Mouse (Mus musculus) mesoderm, embryonic 11.5 days (tissue): ENCODE measurements around the gene Frmd4a.

ENCODE experiments used
- DNase-seq: peaks from one replicate; pipeline ENCODE4 v3.0.0-alpha.2; 2012; ENCODE audit warnings: low read depth, low spot score

The Frmd4a gene

DNA sequence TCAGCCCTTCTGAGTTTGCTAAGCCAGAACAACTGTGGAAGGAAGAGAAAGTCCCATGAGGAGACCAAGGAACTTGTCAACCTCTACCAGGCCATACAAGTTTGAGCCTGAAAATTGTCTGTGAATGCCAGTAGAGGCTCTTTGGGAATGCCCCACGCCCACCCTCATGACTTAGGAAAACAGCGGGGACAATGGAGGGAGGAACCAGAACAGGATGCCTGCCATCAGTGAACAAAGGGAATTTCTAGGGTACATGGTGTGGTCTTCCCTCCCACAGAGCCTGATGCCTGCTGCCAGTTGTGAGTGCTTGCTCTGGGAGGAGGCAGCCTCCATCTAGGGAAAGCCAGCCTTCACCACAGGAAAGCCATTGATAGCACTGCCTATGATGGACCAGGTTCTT, 557.6 kb downstream of the Frmd4a start:
- no peak for DNase-seq

DNA sequence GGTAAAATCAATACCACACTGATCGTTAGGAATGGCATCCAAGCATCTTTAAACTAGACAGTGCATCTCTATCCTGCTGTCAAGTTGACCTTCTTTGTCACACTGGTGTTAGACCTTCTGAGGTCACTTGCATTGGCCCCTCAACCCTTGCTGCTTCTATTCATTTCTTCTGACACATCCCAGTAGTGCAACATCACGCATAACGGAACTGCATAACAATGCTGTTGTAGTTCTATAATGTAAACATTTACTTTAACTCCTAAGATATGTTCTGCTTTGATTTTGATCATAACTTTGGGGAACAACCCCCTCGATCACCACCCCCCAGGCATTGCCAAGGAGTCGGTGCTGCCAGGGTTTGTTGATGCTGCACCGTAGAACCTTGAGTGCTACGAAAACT, 558.5 kb downstream of the Frmd4a start:
- DNase-seq, result no peak

DNA sequence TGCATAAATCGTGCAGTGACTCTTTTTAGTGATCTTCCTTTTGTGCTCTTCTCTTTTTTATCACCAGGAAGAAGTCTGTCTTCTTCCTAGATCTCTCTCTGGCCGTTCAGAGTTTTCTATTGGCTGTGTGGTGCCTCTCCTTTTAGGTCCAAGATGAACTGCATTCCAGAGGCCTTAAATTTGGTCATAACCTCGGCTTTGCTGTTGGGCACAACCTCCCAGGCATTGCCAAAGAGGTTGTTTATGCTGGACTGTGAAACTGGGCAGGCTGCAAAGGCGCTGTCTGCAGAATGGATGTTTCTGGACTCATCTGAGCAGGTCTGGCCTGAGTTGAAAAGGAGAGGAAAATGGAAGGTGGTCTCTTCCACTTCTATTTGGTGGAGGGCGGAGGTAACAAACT, 560.8 kb downstream of the Frmd4a start:
- DNase-seq, result no peak

DNA sequence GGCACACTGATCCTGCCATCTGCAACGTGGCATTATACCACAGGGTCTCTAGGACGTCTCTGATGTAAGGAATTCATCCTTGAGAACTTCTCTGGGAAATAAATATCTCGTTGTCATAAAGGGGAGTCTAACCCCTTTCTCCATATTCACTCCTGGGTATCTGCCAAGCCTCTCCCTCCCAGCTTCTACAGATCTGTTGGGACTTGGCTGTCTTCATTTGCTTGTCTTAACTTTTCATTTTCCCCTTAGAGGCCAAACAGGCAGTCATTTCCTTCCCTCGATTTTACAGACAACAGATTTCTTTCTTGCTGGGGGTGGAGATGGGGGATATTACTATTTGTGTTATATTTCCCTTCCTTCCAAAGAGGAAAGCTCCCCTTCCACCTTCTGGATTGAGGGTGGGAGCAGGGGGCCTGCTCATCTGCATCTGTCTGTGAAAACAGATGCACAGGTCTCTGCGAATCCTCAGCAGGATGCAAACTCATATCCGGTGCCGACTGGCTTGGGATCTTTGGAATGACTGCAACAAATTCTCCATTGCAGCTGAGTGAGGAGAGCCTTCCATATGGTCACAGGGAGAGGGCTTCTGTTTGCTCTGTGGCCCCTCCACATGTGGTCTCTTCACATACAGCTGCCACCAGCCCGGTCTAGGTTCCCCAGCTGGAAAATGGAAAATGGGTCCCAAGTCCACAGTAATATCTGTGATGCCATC, 562.0 kb downstream of the Frmd4a start:
- DNase-seq, result no peak

DNA sequence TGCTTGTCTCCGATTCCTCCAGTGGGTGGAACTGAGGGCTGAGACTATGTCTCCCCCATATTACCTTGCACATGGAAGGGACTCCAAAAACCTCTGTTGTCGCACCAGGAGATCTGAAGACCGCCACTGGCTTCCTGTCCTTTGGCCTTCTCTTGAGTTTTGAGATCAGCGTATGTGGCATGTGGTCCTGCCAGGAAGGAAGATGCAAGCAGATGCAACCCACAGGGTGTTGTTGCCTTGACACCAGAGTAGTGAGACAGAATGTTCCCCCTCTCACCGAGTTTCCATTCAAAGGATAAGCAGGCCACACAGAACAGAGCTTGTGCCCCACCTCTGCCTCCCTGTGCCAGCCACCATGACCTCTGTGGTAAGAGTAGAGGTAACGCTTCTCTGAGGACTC, 563.1 kb downstream of the Frmd4a start:
- DNase-seq, result no peak

DNA sequence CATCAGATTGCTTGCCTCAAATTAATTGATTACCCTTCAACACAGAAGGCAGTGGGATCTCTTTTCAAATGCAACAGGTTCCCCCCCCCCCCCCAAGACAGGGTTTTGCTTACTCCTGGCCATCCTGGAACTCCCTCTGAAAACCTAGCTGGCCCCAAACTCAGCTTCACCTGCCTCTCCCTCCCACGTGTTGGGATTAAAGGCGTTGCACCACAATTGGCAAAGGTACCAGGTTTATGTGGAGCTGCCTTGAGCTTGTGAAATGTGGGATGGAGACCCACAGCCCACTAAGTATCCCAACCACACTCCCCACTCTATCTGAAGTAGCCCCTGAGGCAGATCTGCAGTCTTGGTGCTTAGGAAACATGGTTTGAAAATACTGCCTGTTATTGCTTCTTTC, 565.4 kb downstream of the Frmd4a start:
- no peak for DNase-seq

DNA sequence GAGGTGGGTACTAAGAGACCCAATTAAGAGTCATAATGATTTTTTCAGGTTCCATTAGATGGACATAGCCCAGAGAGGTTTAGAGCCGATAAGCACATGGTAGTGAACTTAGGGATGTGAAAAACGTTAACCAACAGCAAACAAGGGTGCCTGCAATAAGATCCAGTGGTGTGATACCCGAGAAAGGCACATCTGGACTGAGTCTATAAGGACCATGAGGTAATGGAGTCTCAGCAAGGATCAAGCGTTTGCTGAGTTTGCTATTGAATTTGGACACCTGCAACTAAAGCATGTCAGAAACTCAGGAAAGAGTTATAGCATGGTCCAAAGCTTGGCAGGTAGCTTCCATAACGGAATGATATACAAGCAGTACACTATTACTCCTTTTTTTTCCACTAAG, 566.7 kb downstream of the Frmd4a start:
- DNase-seq, result no peak

DNA sequence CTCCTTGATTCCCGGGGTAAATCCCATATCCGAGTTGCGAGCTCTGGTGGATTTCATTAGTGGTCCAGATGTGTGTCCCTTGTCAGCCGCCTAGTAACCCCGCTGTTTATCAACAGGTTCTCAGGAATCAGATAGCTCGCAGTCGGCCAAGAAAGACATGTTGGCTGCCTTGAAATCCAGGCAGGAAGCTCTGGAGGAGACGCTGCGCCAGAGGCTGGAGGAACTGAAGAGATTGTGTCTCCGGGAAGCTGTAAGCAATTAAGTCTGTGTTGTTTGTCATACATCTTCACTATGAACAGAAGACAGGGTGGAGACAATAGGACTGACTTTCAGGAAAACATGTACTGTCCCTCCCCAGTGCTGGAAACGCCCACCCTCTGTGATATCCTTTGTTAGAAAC, 568.7 kb downstream of the Frmd4a start:
- no peak for DNase-seq

DNA sequence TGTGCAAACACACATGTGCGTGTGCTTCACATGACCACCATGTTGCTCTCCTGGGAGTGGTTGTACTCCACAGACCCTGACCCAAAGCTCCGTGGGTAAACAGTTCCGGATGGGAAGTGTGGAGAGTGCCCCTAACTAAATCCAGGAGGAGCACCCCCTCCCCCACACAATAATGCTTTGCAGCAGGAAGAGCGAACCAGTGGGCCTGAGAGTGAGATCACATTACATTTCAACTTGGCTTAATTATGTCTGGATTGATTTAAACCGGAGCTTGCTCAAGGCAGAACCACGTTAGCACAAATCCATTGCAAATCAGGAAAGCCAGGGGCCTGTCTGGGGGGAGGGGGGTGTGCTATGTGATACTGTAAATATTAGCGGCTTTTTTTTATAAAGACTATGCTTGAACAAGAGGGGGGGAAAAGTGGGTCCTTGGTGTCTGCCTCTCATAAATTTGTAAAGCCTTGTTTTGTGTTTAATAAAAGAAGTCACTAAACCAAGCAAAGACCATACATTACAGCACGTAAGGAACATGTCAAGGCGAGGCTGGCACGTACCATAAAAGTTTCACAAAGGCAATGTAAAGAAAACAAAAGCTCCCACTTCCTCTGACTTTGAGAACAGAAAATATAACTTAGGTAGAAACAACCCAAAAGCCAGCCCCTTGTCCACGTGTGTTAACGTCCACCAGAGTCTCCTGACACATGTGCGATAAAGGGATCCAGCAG, 570.3 kb downstream of the Frmd4a start:
- DNase-seq, result peak; percentile 79

DNA sequence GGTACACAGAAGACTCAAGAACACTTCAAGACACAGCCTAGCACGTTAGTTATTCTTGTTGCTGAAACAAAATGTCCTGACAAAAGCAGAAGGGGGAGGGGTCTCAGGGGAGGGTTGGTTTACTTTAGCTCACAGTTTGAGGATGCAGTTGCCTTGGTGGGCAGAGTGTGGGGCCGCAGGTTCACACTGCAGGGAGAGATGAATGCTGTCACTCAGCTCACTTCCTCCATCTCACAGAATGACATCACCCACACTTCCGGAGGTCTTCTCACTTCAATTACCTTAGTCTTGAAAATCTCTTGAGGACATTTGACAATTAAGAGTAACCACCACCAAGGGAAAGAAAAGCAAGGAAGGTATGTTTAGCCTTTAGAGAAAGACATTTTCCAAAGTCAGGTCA, 574.1 kb downstream of the Frmd4a start:
- no peak for DNase-seq

DNA sequence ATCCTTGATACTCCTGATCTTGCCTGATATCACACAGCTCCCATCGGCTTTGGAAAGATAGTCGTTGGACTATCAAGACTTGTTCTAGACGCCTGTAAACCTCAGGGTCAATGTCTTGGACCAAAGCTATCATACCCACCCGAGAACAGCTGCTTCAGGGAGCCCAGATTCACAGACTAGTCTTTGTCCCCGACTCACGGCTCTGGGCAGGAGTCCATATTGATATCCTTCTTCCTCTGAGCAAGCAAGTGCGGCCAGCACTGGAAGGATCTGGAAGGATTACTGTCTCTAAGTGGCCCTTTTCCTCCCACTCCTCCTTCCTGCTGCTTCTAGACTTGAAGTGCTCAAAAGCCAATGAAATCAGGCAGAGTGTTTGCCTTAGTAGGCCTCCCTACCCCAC, 575.1 kb downstream of the Frmd4a start:
- no peak for DNase-seq

DNA sequence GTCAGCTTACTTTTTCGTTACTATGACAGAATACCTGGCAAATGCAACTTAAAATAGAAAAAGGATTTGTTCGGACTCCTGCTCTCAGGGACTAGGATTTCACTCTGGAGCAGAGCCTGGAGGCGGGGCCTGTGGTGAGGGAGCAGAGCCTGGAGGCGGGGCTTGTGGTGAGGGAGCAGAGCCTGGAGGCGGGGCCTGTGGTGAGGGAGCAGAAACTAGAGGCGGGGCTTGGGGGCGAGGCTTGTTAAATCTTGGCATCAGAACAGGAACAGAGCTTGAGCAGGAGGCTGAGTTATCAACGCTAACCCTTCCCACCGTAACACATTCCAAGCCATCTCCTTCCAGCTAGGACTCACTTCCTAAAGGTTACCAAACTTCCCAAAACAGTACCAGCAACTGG, 575.9 kb downstream of the Frmd4a start:
- peak; percentile 23 for DNase-seq

DNA sequence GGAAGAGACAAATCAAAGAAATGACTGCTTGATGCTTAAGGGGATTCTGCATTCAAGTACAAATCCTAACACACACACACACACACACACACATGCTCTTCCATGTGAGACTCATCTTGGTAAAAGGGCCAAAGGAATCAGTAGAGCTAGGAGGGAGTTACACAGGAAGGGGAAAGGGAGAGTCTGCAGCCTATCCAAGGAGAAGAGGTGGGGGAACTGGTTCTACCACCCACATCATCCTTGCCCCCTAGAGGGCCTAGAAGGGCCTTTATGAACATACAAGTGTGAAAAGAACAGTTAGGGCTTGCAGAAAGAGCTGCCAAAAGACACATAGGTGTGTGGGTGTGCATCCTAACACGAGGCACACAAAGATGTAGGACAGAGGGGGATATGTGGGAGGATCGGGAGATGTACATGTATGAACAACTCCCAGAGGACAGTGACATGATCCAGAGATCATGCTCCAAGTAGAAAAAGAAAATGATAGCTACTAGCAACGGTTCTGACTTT, 576.4 kb downstream of the Frmd4a start:
- DNase-seq, result no peak

DNA sequence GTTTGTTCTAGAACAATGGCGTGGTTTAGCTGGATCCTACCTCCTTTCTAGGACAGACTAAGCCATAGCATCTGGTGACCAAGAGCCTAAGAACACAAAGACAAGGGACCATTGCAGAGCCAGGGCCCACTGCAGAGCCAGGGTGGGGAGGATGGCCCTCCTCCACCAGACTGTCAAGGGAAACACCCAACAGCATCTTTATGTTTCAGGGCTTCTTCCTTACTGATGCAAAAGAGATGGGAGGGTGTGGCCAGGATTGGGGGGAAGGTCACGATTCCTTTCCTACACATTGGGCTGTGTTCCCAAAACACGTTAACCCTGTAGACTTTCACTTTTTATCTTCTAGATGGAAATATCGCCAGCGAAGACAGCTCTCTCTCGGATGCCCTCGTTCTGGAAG, 579.5 kb downstream of the Frmd4a start:
- DNase-seq, result no peak

DNA sequence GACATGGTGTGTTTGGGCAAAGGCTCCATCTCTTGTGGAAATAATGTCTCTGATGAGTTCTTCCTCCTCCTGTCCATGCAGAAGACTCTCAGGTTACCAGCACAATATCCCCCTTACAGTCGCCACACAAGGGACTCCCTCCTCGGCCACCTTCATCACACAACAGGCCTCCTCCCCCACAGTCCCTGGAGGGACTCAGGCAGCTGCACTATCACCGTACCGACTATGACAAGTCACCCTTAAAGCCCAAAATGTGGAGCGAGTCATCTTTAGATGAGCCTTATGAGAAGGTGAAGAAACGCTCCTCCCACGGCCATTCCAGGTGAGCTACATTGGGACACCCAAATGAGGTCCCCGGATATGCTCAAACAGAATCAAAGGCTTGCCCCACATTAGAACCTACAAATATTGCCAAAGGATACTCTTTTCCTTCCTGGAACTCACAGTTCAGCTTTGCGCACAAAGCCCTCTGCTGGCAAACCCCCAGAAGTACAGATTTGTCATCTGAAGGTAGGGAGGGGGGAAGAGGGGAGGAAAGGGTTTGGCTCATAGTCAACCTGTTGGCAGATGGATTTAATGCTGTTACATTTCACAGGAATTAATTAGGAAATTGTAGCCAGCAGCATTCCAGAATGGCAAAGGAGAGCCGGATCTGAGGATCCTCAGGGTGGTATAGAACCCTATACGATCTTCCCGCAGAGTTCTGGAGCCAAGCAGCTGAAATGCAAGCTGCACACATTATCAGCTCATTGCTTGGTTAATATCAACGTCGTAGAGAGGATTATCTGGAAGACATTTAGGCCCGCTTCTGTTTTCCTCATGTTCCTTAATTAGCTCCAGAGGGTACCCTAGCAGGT, 583.7 kb downstream of the Frmd4a start:
- DNase-seq, result peak; percentile 64

DNA sequence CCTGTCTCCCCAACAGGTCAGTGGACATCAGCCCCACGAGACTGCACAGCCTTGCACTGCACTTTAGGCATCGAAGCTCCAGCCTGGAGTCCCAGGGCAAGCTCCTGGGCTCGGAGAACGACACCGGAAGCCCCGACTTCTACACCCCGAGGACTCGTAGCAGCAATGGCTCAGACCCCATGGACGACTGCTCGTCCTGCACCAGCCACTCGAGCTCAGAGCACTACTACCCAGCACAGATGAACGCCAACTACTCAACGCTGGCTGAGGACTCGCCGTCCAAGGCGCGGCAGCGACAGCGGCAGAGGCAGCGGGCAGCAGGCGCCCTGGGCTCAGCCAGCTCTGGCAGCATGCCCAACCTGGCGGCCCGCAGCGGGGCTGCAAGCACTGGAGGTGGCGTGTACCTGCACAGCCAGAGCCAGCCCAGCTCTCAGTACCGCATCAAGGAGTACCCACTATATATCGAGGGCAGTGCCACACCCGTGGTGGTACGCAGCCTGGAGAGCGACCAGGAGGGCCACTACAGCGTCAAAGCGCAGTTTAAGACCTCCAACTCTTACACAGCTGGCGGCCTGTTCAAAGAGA, 585.9 kb downstream of the Frmd4a start:
- no peak for DNase-seq

DNA sequence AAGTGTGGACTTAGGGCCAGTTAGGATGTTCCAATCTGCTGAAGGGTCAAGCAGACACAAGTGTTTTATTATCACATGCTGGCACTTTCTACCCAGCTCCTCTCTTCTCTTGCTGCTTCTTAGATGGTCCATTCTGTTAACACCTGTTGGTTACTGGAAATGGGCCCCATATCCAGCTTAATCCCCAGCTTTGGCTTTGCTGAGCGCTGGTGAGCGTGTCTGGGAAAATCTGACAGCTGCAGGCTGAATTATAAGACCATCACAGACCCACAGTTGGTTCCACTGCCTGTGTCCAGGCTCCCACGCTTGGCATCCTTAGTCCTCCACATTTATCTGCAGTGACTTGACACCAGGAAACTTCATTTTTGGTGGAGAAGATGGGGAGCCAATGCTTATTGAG, 589.0 kb downstream of the Frmd4a start:
- no peak for DNase-seq

DNA sequence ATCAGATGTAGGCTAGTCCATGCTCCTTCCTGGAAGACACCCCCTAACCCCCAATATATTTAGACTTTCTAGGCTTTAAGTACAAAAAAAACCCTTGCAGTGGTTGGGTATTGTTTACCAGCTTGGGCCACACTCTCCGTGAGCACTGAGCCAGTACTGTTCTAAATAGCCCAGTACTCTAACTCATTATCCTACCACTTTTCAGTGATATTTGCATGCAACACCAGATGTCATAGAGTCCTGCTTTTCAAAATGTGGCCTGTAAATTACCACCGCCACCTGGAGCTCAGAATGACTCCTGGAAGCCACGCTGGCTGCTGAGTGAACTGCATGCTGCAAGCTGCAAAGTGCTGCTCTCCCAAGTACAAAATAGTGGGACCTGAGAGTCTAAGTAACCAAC, 590.7 kb downstream of the Frmd4a start:
- DNase-seq, result no peak

DNA sequence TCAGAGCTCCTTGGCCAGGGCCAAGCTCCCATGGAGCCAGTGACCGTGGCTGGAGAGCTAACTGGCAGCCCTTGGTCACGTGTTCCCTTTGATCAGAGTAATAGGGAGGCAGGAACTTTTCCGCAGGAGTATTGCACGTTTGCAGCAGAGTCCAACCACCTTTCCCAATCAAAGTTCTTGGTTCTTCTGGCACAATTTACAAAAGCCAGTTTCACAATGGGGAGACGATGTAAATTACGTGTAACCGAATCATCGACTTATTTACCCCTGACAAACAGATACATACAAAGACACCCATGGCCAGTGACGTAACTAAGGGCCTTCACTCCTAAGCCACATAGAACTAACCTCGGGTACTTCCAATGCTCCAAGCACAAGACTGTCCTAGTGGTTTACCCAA, 591.9 kb downstream of the Frmd4a start:
- no peak for DNase-seq

DNA sequence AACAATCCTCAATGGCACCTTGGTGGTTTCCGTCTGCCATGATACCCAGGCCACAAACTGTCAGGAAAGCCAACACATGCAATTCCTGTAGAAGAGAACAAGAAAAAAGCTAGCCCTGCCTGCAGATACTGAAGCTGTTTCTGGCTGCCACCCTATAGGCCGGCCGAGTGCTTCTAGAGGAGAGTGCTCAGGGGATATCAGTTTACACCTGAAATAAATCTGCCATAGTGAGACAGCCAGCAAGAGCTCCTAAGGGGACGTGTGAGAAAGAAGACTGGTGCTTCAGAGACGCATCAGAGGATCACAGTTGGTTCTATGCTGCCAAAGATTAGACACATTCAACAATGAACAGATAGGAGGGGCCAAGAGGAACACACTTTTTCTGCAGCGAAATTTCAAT, 593.8 kb downstream of the Frmd4a start:
- no peak for DNase-seq

DNA sequence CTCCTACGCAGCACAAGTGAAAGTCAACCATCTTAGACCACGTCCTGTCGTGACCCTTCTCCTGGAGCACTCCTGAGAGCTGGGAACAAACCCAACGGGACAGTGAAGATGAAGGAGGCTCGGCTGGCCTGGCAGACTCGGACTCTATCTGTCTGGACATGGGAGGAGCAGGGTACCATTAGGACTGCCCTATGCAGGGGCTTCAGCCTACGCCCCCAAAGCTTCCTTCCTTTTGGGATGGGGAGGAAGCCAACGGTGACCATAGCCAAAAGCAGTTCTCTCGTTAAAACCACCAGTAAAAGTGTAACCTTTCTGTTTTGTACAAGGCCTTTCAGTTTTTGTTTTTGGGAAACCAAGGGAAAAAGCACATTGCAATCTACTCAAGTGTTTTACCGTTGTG, 594.2 kb downstream of the Frmd4a start:
- no peak for DNase-seq
